Mouse (Mus musculus) ES-E14 (cell line): ENCODE results near the gene Odf3.

Source experiments
- HCFC1 ChIP-seq: IDR thresholded peaks from 2 replicates; pipeline ENCODE4 v1.6.1; 2012; ENCODE audit warnings: low read length, inconsistent platforms, borderline replicate concordance; ENCODE audit not compliant: insufficient read depth
- ZNF384 ChIP-seq: IDR thresholded peaks from 2 replicates; pipeline ENCODE4 v1.6.1; 2012; ENCODE audit warnings: low read depth, low read length, inconsistent platforms

DNA sequence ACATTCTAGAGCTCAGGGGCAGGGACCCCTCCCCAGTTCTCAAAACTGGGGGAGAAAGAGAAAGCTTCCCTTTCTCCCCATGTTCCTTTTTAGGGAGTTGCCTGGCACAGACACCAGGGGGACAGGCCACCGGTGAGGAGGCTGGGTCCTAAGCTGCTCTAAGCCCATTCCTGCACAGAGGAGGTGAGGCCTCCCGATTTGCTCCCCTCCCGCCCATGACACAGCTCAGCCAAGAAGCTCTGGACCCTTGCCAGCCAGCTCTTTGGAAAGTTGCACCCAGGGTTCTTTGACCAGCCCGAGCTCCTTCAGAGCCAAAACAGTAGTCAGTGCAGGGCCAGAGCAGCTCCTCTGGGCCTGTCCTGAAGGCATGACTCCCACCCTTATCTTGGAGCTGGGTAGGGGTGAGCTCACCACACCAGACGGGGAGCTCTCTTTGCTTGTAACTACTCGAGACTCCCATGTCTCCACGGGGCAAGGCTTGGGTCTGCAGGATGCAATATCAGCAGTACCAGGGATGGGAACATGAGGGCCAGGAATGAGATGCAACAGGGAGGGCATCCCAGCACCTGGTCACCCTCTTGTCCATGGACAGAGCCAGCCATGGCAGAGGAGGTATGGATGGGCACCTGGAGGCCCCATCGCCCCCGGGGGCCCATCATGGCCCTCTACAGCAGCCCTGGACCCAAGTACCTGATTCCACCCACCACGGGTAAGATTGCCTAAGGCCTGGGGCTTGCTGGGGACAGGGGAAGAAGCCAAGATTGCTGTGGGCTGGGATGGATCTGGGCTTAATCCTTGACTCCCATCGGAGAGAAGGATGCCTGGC lies at the start of gene Odf3:
- TF ChIP-seq ZNF384 (no peak), HCFC1 (no peak)
